Mouse (Mus musculus) MEL (cell line): ENCODE results near the gene Npc2. TPM values are rescaled to one million over a fixed set of nuclear protein-coding genes. Genes with fewer than 3 reads are reported as not detected.

Experiments
- DNase-seq: peaks from one replicate; pipeline ENCODE4 v3.0.0; 2011; ENCODE audit warnings: low read depth, low spot score
- H3K27ac ChIP-seq: 2 replicates; pipeline ENCODE4 v1.5.1; 2012; ENCODE audit warnings: low read depth, mild to moderate bottlenecking, control low read depth, low read length, moderate library complexity; ENCODE audit not compliant: control insufficient read depth
- H3K27me3 ChIP-seq, 2 experiments: fragments of 150-350 bp in 1 of 2; sonication (generic) in 1 of 2; 2 replicates each; pipeline ENCODE4 v1.6.1; 2012; ENCODE audit warnings: low read length in 2 of 2, mild to moderate bottlenecking in 2 of 2, improper control_type of control experiment in 1 of 2, moderate library complexity in 1 of 2; ENCODE audit not compliant: insufficient read depth in 2 of 2, control insufficient read depth in 1 of 2
- H3K36me3 ChIP-seq, 2 experiments: 2 replicates each; pipeline ENCODE4 v1.6.1; 2012 to 2014; ENCODE audit warnings: low read length in 2 of 2, improper control_type of control experiment in 1 of 2, inconsistent platforms in 1 of 2, mild to moderate bottlenecking in 1 of 2; ENCODE audit not compliant: insufficient read depth in 2 of 2, control insufficient read depth in 1 of 2
- H3K4me1 ChIP-seq, 2 experiments: fragments of 150-350 bp in 1 of 2; sonication (generic) in 1 of 2; 2 replicates each; pipeline ENCODE4 v1.6.1; 2012; ENCODE audit warnings: low read length in 2 of 2, improper control_type of control experiment in 1 of 2, mild to moderate bottlenecking in 1 of 2; ENCODE audit not compliant: insufficient read depth in 2 of 2, control insufficient read depth in 1 of 2
- H3K4me3 ChIP-seq, 2 experiments: fragments of 150-350 bp in 1 of 2; sonication (generic) in 1 of 2; 2 replicates each; pipeline ENCODE4 v1.5.1; 2012; ENCODE audit warnings: low read depth in 2 of 2, low read length in 2 of 2, mild to moderate bottlenecking in 2 of 2, moderate library complexity in 2 of 2, control low read depth in 1 of 2, improper control_type of control experiment in 1 of 2; ENCODE audit not compliant: control insufficient read depth in 1 of 2, insufficient read depth in 1 of 2
- H3K79me2 ChIP-seq: 2 replicates; pipeline ENCODE4 v1.6.1; 2012; ENCODE audit warnings: mild to moderate bottlenecking, low read length, moderate library complexity; ENCODE audit not compliant: control insufficient read depth, poor library complexity, insufficient read depth
- H3K9ac ChIP-seq: 2 replicates; pipeline ENCODE4 v1.6.1; 2012; ENCODE audit warnings: low read depth, mild to moderate bottlenecking, control low read depth, low read length, moderate library complexity; ENCODE audit not compliant: control insufficient read depth, poor library complexity, severe bottlenecking
- H3K9me3 ChIP-seq: fragments of 150-350 bp; sonication (generic); replicated peaks from 2 replicates; pipeline ENCODE4 v1.6.1; 2012; ENCODE audit warnings: mild to moderate bottlenecking, low read length, improper control_type of control experiment, moderate library complexity; ENCODE audit not compliant: insufficient read depth
- CHD1 ChIP-seq: IDR thresholded peaks from 2 replicates; pipeline ENCODE4 v1.6.1; 2012; ENCODE audit warnings: low read depth, mild to moderate bottlenecking, inconsistent platforms, low read length, improper control_type of control experiment
- CHD2 ChIP-seq: IDR thresholded peaks from 2 replicates; pipeline ENCODE4 v1.6.1; 2011; ENCODE audit warnings: low read length, improper control_type of control experiment
- ETS1 ChIP-seq: IDR thresholded peaks from 2 replicates; pipeline ENCODE4 v1.6.1; 2012; ENCODE audit warnings: low read depth, mild to moderate bottlenecking, inconsistent platforms, low read length, improper control_type of control experiment, moderate library complexity
- GABPA ChIP-seq: IDR thresholded peaks from 2 replicates; pipeline ENCODE4 v1.6.1; 2012; ENCODE audit warnings: low read depth, mild to moderate bottlenecking, inconsistent platforms, low read length, improper control_type of control experiment, moderate library complexity
- GATA1 ChIP-seq: IDR thresholded peaks from 2 replicates; pipeline ENCODE4 v1.6.1; 2011; ENCODE audit warnings: low read depth, low read length, improper control_type of control experiment
- HCFC1 ChIP-seq: IDR thresholded peaks from 2 replicates; pipeline ENCODE4 v1.6.1; 2012; ENCODE audit warnings: low read depth, mild to moderate bottlenecking, inconsistent platforms, low read length, improper control_type of control experiment, moderate library complexity
- JUND ChIP-seq: IDR thresholded peaks from 2 replicates; pipeline ENCODE4 v1.6.1; 2011; ENCODE audit warnings: low read depth, mild to moderate bottlenecking, improper control_type of control experiment, low read length
- MAFK ChIP-seq: IDR thresholded peaks from 2 replicates; pipeline ENCODE4 v1.6.1; 2011; ENCODE audit warnings: low read depth, mild to moderate bottlenecking, low read length, improper control_type of control experiment, borderline replicate concordance
- MEF2A ChIP-seq: IDR thresholded peaks from 2 replicates; pipeline ENCODE4 v1.6.1; 2014; ENCODE audit warnings: low read depth, mild to moderate bottlenecking, inconsistent platforms, low read length, improper control_type of control experiment; ENCODE audit not compliant: poor library complexity, insufficient replicate concordance, severe bottlenecking; ENCODE audit errors: extremely low read depth
- MXI1 ChIP-seq: IDR thresholded peaks from 2 replicates; pipeline ENCODE4 v1.6.1; 2011; ENCODE audit warnings: mild to moderate bottlenecking, low read depth, low read length, improper control_type of control experiment
- NRF1 ChIP-seq: IDR thresholded peaks from 2 replicates; pipeline ENCODE4 v1.6.1; 2014; ENCODE audit warnings: low read depth, mild to moderate bottlenecking, inconsistent platforms, low read length, improper control_type of control experiment, moderate library complexity; ENCODE audit not compliant: poor library complexity, insufficient read depth, severe bottlenecking
- POLR2A ChIP-seq, 2 experiments: IDR thresholded peaks; 2 replicates each; pipeline ENCODE4 v1.6.1; 2011 to 2012; ENCODE audit warnings: low read length in 2 of 2, mild to moderate bottlenecking in 2 of 2, control low read depth in 1 of 2, improper control_type of control experiment in 1 of 2, low read depth in 1 of 2, moderate library complexity in 1 of 2; ENCODE audit not compliant: control insufficient read depth in 1 of 2, insufficient read depth in 1 of 2, poor library complexity in 1 of 2
- POLR2AphosphoS2 ChIP-seq: IDR thresholded peaks from 2 replicates; pipeline ENCODE4 v1.6.1; 2011; ENCODE audit warnings: low read length, improper control_type of control experiment
- RCOR1 ChIP-seq: IDR thresholded peaks from 2 replicates; pipeline ENCODE4 v1.6.1; 2012; ENCODE audit warnings: low read depth, mild to moderate bottlenecking, inconsistent platforms, low read length, improper control_type of control experiment
- SIN3A ChIP-seq: IDR thresholded peaks from 2 replicates; pipeline ENCODE4 v1.6.1; 2012; ENCODE audit warnings: low read length, improper control_type of control experiment, inconsistent platforms
- TAL1 ChIP-seq: IDR thresholded peaks from 2 replicates; pipeline ENCODE4 v1.6.1; 2012; ENCODE audit warnings: mild to moderate bottlenecking, inconsistent platforms, low read length, moderate library complexity, mixed read lengths
- TBP ChIP-seq: IDR thresholded peaks from 2 replicates; pipeline ENCODE4 v1.8.0; 2011; ENCODE audit warnings: low read depth, low read length, improper control_type of control experiment
- UBTF ChIP-seq: IDR thresholded peaks from 2 replicates; pipeline ENCODE4 v1.6.1; 2012; ENCODE audit warnings: low read depth, mild to moderate bottlenecking, inconsistent platforms, low read length, improper control_type of control experiment, moderate library complexity, borderline replicate concordance; ENCODE audit not compliant: insufficient read depth
- USF1 ChIP-seq: IDR thresholded peaks from 2 replicates; pipeline ENCODE4 v1.6.1; 2014; ENCODE audit warnings: low read depth, mild to moderate bottlenecking, inconsistent platforms, low read length, improper control_type of control experiment, moderate library complexity
- USF2 ChIP-seq, 2 experiments: IDR thresholded peaks; 2 replicates each; pipeline ENCODE4 v1.6.1; 2011 to 2012; ENCODE audit warnings: improper control_type of control experiment in 2 of 2, low read length in 2 of 2, borderline replicate concordance in 1 of 2, inconsistent platforms in 1 of 2, low read depth in 1 of 2, mild to moderate bottlenecking in 1 of 2; ENCODE audit not compliant: insufficient read depth in 1 of 2
- ZNF384 ChIP-seq: IDR thresholded peaks from 2 replicates; pipeline ENCODE4 v1.6.1; 2012; ENCODE audit warnings: low read depth, mild to moderate bottlenecking, inconsistent platforms, low read length, improper control_type of control experiment
- polyA plus RNA-seq, 2 experiments: library from polyadenylated mRNA; stranded (reverse) in 1 of 2; unstranded in 1 of 2; fragments of >175 nt in 1 of 2; fragments of >200 nt in 1 of 2; gene quantifications; 2 replicates each; pipeline versions ENCODE4 v1.2.1 to v1.2.4; 2012; ENCODE audit warnings: low replicate concordance in 2 of 2, low read depth in 1 of 2; ENCODE audit not compliant: insufficient read length in 2 of 2, insufficient read depth in 1 of 2, missing spikeins in 1 of 2
- total RNA-seq: library from RNA; depleted of rRNA; stranded (reverse); fragments of 300-350 nt; gene quantifications from 2 replicates; pipeline ENCODE4 v1.2.3, GENCODE M21; 2012

The Npc2 gene
- total and polyA plus RNA-seq, 3 experiments, result 48.9 to 63.1 TPM; not detected in 1

GRCm38 (mm10) chr12:84752131-84752977, 20.6 kb downstream of the Npc2 start:
- Histone ChIP-seq H3K36me3 (no peaks in the 10 kb centered on the region; a peak in 1 of 4 replicates), H3K9me3 (no peaks in the 10 kb centered on the region), H3K27ac (no peak overlapping the region), H3K4me1 (no peaks in the 10 kb centered on the region), H3K4me3 (no peak overlapping the region), H3K79me2 (no peaks in the 10 kb centered on the region), H3K9ac (no peak overlapping the region), H3K27me3 (no peaks in the 10 kb centered on the region; a peak in 3 of 4 replicates)
- no peak for DNase-seq
- TF ChIP-seq GATA1 (no peak), POLR2A (IDR thresholded peaks at IDR 0.05; ENCODE audit: control insufficient read depth in 1 of 2, insufficient read depth in 1 of 2, low read depth in 1 of 2, low read length in 2 of 2, poor library complexity in 1 of 2) (no peak), MXI1 (no peak), USF1 (no peak), MEF2A (no peak), CHD2 (no peak), SIN3A (no peak), MAFK (no peak), RCOR1 (no peak), HCFC1 (no peak), TBP (no peak), USF2 (IDR thresholded peaks at IDR 0.05; ENCODE audit: borderline replicate concordance in 1 of 2, insufficient read depth in 1 of 2, low read depth in 1 of 2, low read length in 2 of 2) (no peak), ZNF384 (no peak), ETS1 (no peak), JUND (no peak), POLR2AphosphoS2 (no peak), TAL1 (no peak), GABPA (no peak)

DNA sequence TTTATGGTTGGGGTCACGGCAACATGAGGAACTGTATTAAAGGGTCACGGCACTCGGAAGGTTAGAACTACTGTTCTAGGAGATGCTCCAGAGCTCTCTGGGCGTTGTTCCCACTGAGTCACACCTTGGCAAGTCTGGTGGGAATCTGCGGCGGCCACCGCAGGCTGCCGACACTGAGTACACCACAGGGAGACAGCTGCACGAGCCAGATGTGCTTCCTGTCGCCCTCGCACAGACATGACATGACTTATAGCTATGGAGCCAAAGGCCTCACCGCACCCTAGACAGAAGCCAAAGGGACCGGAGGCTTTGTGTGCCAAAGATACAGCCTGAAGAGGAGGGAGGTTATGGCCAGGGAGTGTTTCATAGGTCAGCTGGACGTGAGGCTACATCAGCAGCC, 22.3 kb downstream of the Npc2 start:
- Histone ChIP-seq H3K36me3 (no peaks in the 10 kb centered on the region; a peak in 1 of 4 replicates), H3K4me1 (no peaks in the 10 kb centered on the region), H3K79me2 (no peaks in the 10 kb centered on the region), H3K27me3 (peaks cover 2 to 3% of the 10 kb centered on the region in 2 experiments), H3K9ac (no peak overlapping the region), H3K27ac (no peak overlapping the region), H3K4me3 (no peak overlapping the region), H3K9me3 (no peaks in the 10 kb centered on the region)
- no peak for DNase-seq
- no peak for TF ChIP-seq UBTF
- TF ChIP-seq ZNF384, result no peak
- TF ChIP-seq NRF1, result no peak
- no peak for TF ChIP-seq TAL1
- TF ChIP-seq CHD1, result no peak
